Comparison of ENCODE assay signal across 10 mouse cellular contexts in genomic region chr10:110085156-110085555, GRCm38 (mm10).
DNase-seq lines count a peak whose midpoint lies in the region; ATAC-seq and TF ChIP-seq lines count a peak whose summit lies in the region.
"Had no signal": no experiment of that assay in that cellular context is flagged by ENCODE, and none has a peak within 500 bp of the region (broad histone marks: within the 10 kb centered on the region; RNA-seq: fewer than 3 reads in every experiment).

No protein-coding gene starts in this region.

- POLR2A ChIA-PET in Patski (lab: Charles Lee): no interaction called here

- H3K27ac ChIP-seq in neural tube, embryonic 15.5 days (replicated peaks): no peak overlapping the region
- no peak overlapping the region for H3K27ac ChIP-seq in midbrain, embryonic 15.5 days
- H3K27ac ChIP-seq: lung, embryonic 15.5 days had no signal

- intact Hi-C loops in gastrocnemius, postnatal 36 days (cut with DNase I): loop anchor here (10.0 kb wide), 1 partner anchor 320 kb away; no protein-coding TSS in a partner anchor

- in situ Hi-C loops in Patski (cut with MboI; ENCODE audit: low pct_unique_long_range_greater_than_20kb): loop anchor here (5.0 to 25.0 kb wide), 2 partner anchors 163 to 323 kb away; no protein-coding TSS in a partner anchor

- no peaks in the 10 kb centered on the region for H3K4me1 ChIP-seq in neural tube, embryonic 15.5 days
- no peaks in the 10 kb centered on the region for H3K4me1 ChIP-seq in midbrain, embryonic 15.5 days
- H3K4me1 ChIP-seq: lung, embryonic 15.5 days had no signal

- TF ChIP-seq CTCF in Patski (IDR thresholded peaks at IDR 0.05): peak; percentile 85

- CTCF ChIA-PET in Patski (lab: Charles Lee): no interaction called here

- no peak for ATAC-seq in neural tube, embryonic 15.5 days (ENCODE audit: low FRiP score)
- ATAC-seq in Patski: no peak
- ATAC-seq in midbrain, embryonic 15.5 days (replicated peaks): 0 out of 2 replicates have a peak, but pooled peaks have one; percentile 33

- DNase-seq in neural tube, embryonic 10.5 days (ENCODE audit: extremely low spot score, low spot score): peak; percentile 62
- DNase-seq in Patski (ENCODE audit: low read depth, low spot score): peak; percentile 4
- DNase-seq in cerebellum, postnatal 10 days: peak; percentile 81 to 86
- peak; percentile 24 to 51 for DNase-seq in gastrocnemius, postnatal 36 days
- peak; percentile 46 to 70 for DNase-seq in left cerebral cortex, adult 18-20 months (ENCODE audit: low spot score in 2 of 2)
- DNase-seq in T-cell, adult 2 months (ENCODE audit: low spot score): no peak

- H3K27me3 ChIP-seq in neural tube, embryonic 15.5 days (replicated peaks): no peaks in the 10 kb centered on the region
- H3K27me3 ChIP-seq in Patski: peaks cover 7% of the 10 kb centered on the region
- H3K27me3 ChIP-seq in midbrain, embryonic 15.5 days (replicated peaks): no peaks in the 10 kb centered on the region
- H3K27me3 ChIP-seq: lung, embryonic 15.5 days had no signal

- H3K4me2 ChIP-seq in neural tube, embryonic 15.5 days: no peak overlapping the region
- H3K4me2 ChIP-seq in midbrain, embryonic 15.5 days: no peak overlapping the region
- H3K4me2 ChIP-seq: lung, embryonic 15.5 days had no signal

- H3K36me3 ChIP-seq in neural tube, embryonic 15.5 days: no peaks in the 10 kb centered on the region
- H3K36me3 ChIP-seq in midbrain, embryonic 15.5 days (replicated peaks): no peaks in the 10 kb centered on the region
- H3K36me3 ChIP-seq: lung, embryonic 15.5 days had no signal

- H3K4me3 ChIP-seq in neural tube, embryonic 15.5 days (replicated peaks): no peak overlapping the region
- no peak overlapping the region for H3K4me3 ChIP-seq in midbrain, embryonic 15.5 days
- H3K4me3 ChIP-seq: erythroblast, embryonic 14.5 days; lung, embryonic 15.5 days had no signal

- no peaks in the 10 kb centered on the region for H3K9me3 ChIP-seq in neural tube, embryonic 15.5 days (replicated peaks)
- no peaks in the 10 kb centered on the region for H3K9me3 ChIP-seq in midbrain, embryonic 15.5 days
- H3K9me3 ChIP-seq: lung, embryonic 15.5 days had no signal

- 12% methylated on average over 5 of the region's 5 CpGs for WGBS in neural tube, embryonic 15.5 days
- 12% methylated on average over 5 of the region's 5 CpGs for WGBS in midbrain, embryonic 15.5 days

- no peak overlapping the region for H3K9ac ChIP-seq in neural tube, embryonic 15.5 days (replicated peaks)
- no peak overlapping the region for H3K9ac ChIP-seq in midbrain, embryonic 15.5 days
- H3K9ac ChIP-seq: lung, embryonic 15.5 days had no signal
